Mouse (Mus musculus) ES-E14 (cell line): ENCODE measurements at regions not wholly inside any gene's neighbourhood (a gene's known extent, or its start where the extent isn't known, plus 50 kb on each side); places are given as distances from the start of the nearest gene placed in this dataset.

Experiments
- CHD2 ChIP-seq: IDR thresholded peaks from 2 replicates; pipeline ENCODE4 v1.6.1; 2014; ENCODE audit warnings: mild to moderate bottlenecking, low read depth, low read length, inconsistent platforms
- HCFC1 ChIP-seq: IDR thresholded peaks from 2 replicates; pipeline ENCODE4 v1.6.1; 2012; ENCODE audit warnings: low read length, inconsistent platforms, borderline replicate concordance; ENCODE audit not compliant: insufficient read depth
- MAFK ChIP-seq: IDR thresholded peaks from 2 replicates; pipeline ENCODE4 v1.6.1; 2014; ENCODE audit warnings: mild to moderate bottlenecking, low read depth, low read length, inconsistent platforms; ENCODE audit not compliant: insufficient read depth
- ZC3H11A ChIP-seq: IDR thresholded peaks from 2 replicates; pipeline ENCODE4 v1.6.1; 2012; ENCODE audit warnings: low read depth, mild to moderate bottlenecking, inconsistent platforms, low read length, borderline replicate concordance
- ZNF384 ChIP-seq: IDR thresholded peaks from 2 replicates; pipeline ENCODE4 v1.6.1; 2012; ENCODE audit warnings: low read depth, low read length, inconsistent platforms

DNA sequence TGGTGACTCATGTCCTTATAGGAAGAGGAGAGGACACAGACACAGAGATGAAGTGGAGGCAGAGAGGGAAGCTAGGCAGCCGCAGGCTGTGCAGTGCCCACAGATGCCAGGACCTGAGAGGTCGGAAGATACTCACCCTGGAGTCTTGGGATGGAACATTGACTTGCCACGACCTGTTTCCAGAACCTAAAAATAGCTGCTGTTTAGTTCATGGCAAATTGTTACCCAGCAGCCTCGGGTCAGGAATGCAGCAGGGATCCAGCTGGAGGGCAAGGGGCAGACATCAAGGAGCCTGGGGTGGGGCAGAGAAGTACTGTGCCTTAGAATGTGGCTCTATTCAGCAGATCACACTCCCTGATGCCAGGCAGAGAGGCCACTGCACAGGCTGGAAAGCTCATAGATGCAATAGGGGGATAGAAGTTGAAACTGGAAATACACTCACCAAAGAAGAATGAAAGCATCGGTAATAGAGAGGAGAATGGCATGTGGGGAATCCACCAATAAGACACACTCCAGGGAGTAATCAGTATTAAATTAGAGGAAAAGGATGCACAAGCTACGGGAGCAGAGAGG, 75.1 kb upstream of the Hdac4 start:
- TF ChIP-seq ZC3H11A: no peak
- TF ChIP-seq CHD2: no peak
- no peak for TF ChIP-seq MAFK
- no peak for TF ChIP-seq HCFC1
- no peak for TF ChIP-seq ZNF384
